Mouse (Mus musculus) hindbrain, embryonic 15.5 days (tissue): Measurements from ENCODE around the gene Ewsr1. TPM values are rescaled to one million over a fixed set of nuclear protein-coding genes. Genes with fewer than 3 reads are reported as not detected.

Source experiments
- ATAC-seq: fragments of 200-750 bp; cut with Nextera tagmentation; 2 replicates; pipeline ENCODE4 v1.8.0; 2017; ENCODE audit warnings: low read depth, moderate number of reproducible peaks, moderate TSS enrichment; ENCODE audit not compliant: low FRiP score
- H3K27ac ChIP-seq: fragments of 300-500 bp; sonication (generic); replicated peaks from 2 replicates; pipeline ENCODE4 v1.5.1; 2015; ENCODE audit warnings: mild to moderate bottlenecking, inconsistent platforms
- H3K27me3 ChIP-seq: fragments of 300-500 bp; sonication (generic); 2 replicates; pipeline ENCODE4 v1.6.1; 2015; ENCODE audit warnings: control low read depth, inconsistent platforms
- H3K36me3 ChIP-seq: fragments of 300-500 bp; sonication (generic); 2 replicates; pipeline ENCODE4 v1.6.1; 2015; ENCODE audit warnings: control low read depth, inconsistent platforms
- H3K4me1 ChIP-seq: fragments of 300-500 bp; sonication (generic); replicated peaks from 2 replicates; pipeline ENCODE4 v1.6.1; 2015; ENCODE audit warnings: control low read depth, inconsistent platforms
- H3K4me2 ChIP-seq: fragments of 300-500 bp; sonication (generic); 2 replicates; pipeline ENCODE4 v1.6.1; 2015; ENCODE audit warnings: moderate library complexity, mild to moderate bottlenecking, inconsistent platforms
- H3K4me3 ChIP-seq: fragments of 300-500 bp; sonication (generic); 2 replicates; pipeline ENCODE4 v1.5.1; 2015; ENCODE audit warnings: mild to moderate bottlenecking, inconsistent platforms
- H3K9ac ChIP-seq: fragments of 300-500 bp; sonication (generic); 2 replicates; pipeline ENCODE4 v1.6.1; 2015; ENCODE audit warnings: inconsistent platforms
- H3K9me3 ChIP-seq: fragments of 300-500 bp; sonication (generic); 2 replicates; pipeline ENCODE4 v1.6.1; 2016; ENCODE audit warnings: control low read depth, inconsistent platforms
- WGBS: fragments of 180-500 bp; shearing (Covaris S2); methylation state at CpG from one replicate; pipeline ENCODE4 v1.1.7; 2015; 5-methylcytosine and 5-hydroxymethylcytosine counted together
- polyA plus RNA-seq: library from polyadenylated mRNA; unstranded; fragments of >200 nt; fragmentation: Nextera tagmentation; extraction: Ambion mirVana; gene quantifications from 2 replicates; pipeline ENCODE4 v1.2.1, GENCODE M21; 2015

Gene Ewsr1
- polyA plus RNA-seq, 1 experiment from 2014 or later, result 564 TPM

GRCm38 (mm10) chr11:5062860-5063505, 36.1 kb downstream of the Ewsr1 start:
- Histone ChIP-seq H3K4me1 (peaks cover 53% of the 10 kb centered on the region), H3K4me2 (peak overlapping the region; percentile 99; the same call in 1 of the 2 replicates)

GRCm38 (mm10) chr11:5062326-5062725, 36.7 kb downstream of the Ewsr1 start:
- no peak for ATAC-seq
- Histone ChIP-seq H3K4me3 (peak overlapping the region; percentile 28), H3K36me3 (no peaks in the 10 kb centered on the region; the same call in 1 of the 2 replicates), H3K27ac (no peak overlapping the region), H3K4me2 (peak overlapping the region; percentile 52), H3K27me3 (peaks cover 57% of the 10 kb centered on the region), H3K9me3 (no peaks in the 10 kb centered on the region), H3K9ac (no peak overlapping the region), H3K4me1 (peaks cover 57% of the 10 kb centered on the region)
- 20% methylated on average over 13 of the region's 13 CpGs for WGBS

More at GRCm38 (mm10) chr11:5062860-5063505, 36.1 kb downstream of the Ewsr1 start:
- Histone ChIP-seq H3K27me3 (peaks cover 53% of the 10 kb centered on the region), H3K27ac (no peak overlapping the region), H3K9me3 (no peaks in the 10 kb centered on the region), H3K36me3 (peaks cover 2% of the 10 kb centered on the region), H3K9ac (no peak overlapping the region), H3K4me3 (peak overlapping the region; percentile 97)
- WGBS, result 67% methylated on average over 13 of the region's 13 CpGs
- no peak for ATAC-seq

- Histone ChIP-seq H3K9ac (0 out of 2 replicates have a peak overlapping the region, but pooled peaks have one; percentile 10), H3K9me3 (no peaks in the 10 kb centered on the region), H3K27me3 (peaks cover 64% of the 10 kb centered on the region), H3K4me2 (peak overlapping the region; percentile 52), H3K4me3 (peak overlapping the region; percentile 28), H3K4me1 (peaks cover 57% of the 10 kb centered on the region), H3K27ac (no peak overlapping the region), H3K36me3 (no peaks in the 10 kb centered on the region; the same call in 1 of the 2 replicates)
- 4% methylated on average over 57 of the region's 62 CpGs for WGBS
- ATAC-seq, result no peak
These were observed 37.5 kb downstream of the Ewsr1 start for GRCm38 (mm10) chr11:5061413-5062139.

- Histone ChIP-seq H3K36me3 (no peaks in the 10 kb centered on the region; the same call in 1 of the 2 replicates), H3K27ac (no peak overlapping the region), H3K9me3 (no peaks in the 10 kb centered on the region), H3K4me3 (peak overlapping the region; percentile 28; the same call in 1 of the 2 replicates), H3K27me3 (peaks cover 69% of the 10 kb centered on the region), H3K4me1 (peaks cover 62% of the 10 kb centered on the region), H3K4me2 (peak overlapping the region; percentile 52), H3K9ac (no peak overlapping the region)
- ATAC-seq, result no peak
- WGBS, result 54% methylated on average over 27 of the region's 28 CpGs
These were observed 38.2 kb downstream of the Ewsr1 start for GRCm38 (mm10) chr11:5060756-5061412.

- no peak overlapping the region for H3K4me3 ChIP-seq
- ATAC-seq, result no peak
- H3K36me3 ChIP-seq, result no peaks in the 10 kb centered on the region; the same call in 1 of the 2 replicates
- H3K27ac ChIP-seq, result no peak overlapping the region
- H3K9ac ChIP-seq, result no peak overlapping the region
- WGBS, result 11% methylated on average over 27 of the region's 27 CpGs
- no peaks in the 10 kb centered on the region for H3K9me3 ChIP-seq
- H3K27me3 ChIP-seq, result peaks cover 75% of the 10 kb centered on the region
- H3K4me2 ChIP-seq, result no peak overlapping the region
- H3K4me1 ChIP-seq, result peaks cover 61% of the 10 kb centered on the region
These were observed 39.3 kb downstream of the Ewsr1 start for GRCm38 (mm10) chr11:5059704-5060156.

GRCm38 (mm10) chr11:5059230-5059629, 39.8 kb downstream of the Ewsr1 start:
- no peak for ATAC-seq
- peaks cover 74% of the 10 kb centered on the region for H3K27me3 ChIP-seq
- peaks cover 56% of the 10 kb centered on the region for H3K4me1 ChIP-seq

GRCm38 (mm10) chr11:5058783-5059182, 40.3 kb downstream of the Ewsr1 start:
- no peak overlapping the region for H3K9ac ChIP-seq
- ATAC-seq, result no peak
- no peak overlapping the region for H3K4me3 ChIP-seq
- 34% methylated on average over 9 of the region's 9 CpGs for WGBS
- H3K27ac ChIP-seq, result no peak overlapping the region
- peaks cover 51% of the 10 kb centered on the region for H3K4me1 ChIP-seq
- no peaks in the 10 kb centered on the region for H3K9me3 ChIP-seq
- H3K27me3 ChIP-seq, result peaks cover 70% of the 10 kb centered on the region
- no peaks in the 10 kb centered on the region; the same call in 1 of the 2 replicates for H3K36me3 ChIP-seq
- H3K4me2 ChIP-seq, result no peak overlapping the region

More at GRCm38 (mm10) chr11:5059230-5059629, 39.8 kb downstream of the Ewsr1 start:
- Histone ChIP-seq H3K9me3 (no peaks in the 10 kb centered on the region), H3K9ac (no peak overlapping the region), H3K4me3 (no peak overlapping the region), H3K36me3 (no peaks in the 10 kb centered on the region; the same call in 1 of the 2 replicates), H3K27ac (no peak overlapping the region), H3K4me2 (no peak overlapping the region)
- 28% methylated on average over 14 of the region's 14 CpGs for WGBS

- H3K4me1 ChIP-seq, result peaks cover 44% of the 10 kb centered on the region
- no peaks in the 10 kb centered on the region; the same call in 1 of the 2 replicates for H3K36me3 ChIP-seq
- H3K4me2 ChIP-seq, result peak within 1 kb of the TSS; percentile 85
- H3K9me3 ChIP-seq, result no peaks in the 10 kb centered on the region
- ATAC-seq, result 0 out of 2 replicates have a peak, but pooled peaks have one; percentile 1
- 2% methylated on average over 77 of the region's 77 CpGs for WGBS
- peak within 1 kb of the TSS; percentile 41 for H3K9ac ChIP-seq
- H3K4me3 ChIP-seq, result peak within 1 kb of the TSS; percentile 40
- H3K27ac ChIP-seq, result no peak within 1 kb of the TSS
- H3K27me3 ChIP-seq, result peaks cover 64% of the 10 kb centered on the region
These were observed 41.0 kb downstream of the Ewsr1 start, which contains the start of gene Rasl10a for GRCm38 (mm10) chr11:5057856-5058641. TSS of gene Rasl10a (plus strand) at chr11:5058128.

- Histone ChIP-seq H3K27ac (no peak overlapping the region), H3K4me1 (peaks cover 38% of the 10 kb centered on the region), H3K4me3 (peak overlapping the region; percentile 40), H3K27me3 (peaks cover 59% of the 10 kb centered on the region), H3K36me3 (no peaks in the 10 kb centered on the region; the same call in 1 of the 2 replicates), H3K4me2 (peak overlapping the region; percentile 85), H3K9ac (peak overlapping the region; percentile 41; the same call in 1 of the 2 replicates), H3K9me3 (no peaks in the 10 kb centered on the region)
- ATAC-seq, result no peak
- WGBS, result 15% methylated on average over 8 of the region's 8 CpGs
These were observed 41.6 kb downstream of the Ewsr1 start for GRCm38 (mm10) chr11:5057541-5057855.

- WGBS, result 54% methylated on average over 8 of the region's 8 CpGs
- no peaks in the 10 kb centered on the region; the same call in 1 of the 2 replicates for H3K36me3 ChIP-seq
- no peak overlapping the region for H3K9ac ChIP-seq
- no peak overlapping the region for H3K4me2 ChIP-seq
- H3K27ac ChIP-seq, result no peak overlapping the region
- H3K4me1 ChIP-seq, result peaks cover 34% of the 10 kb centered on the region
- no peak overlapping the region for H3K4me3 ChIP-seq
- H3K27me3 ChIP-seq, result peaks cover 55% of the 10 kb centered on the region
- no peak for ATAC-seq
- no peaks in the 10 kb centered on the region for H3K9me3 ChIP-seq
These were observed 42.0 kb downstream of the Ewsr1 start for GRCm38 (mm10) chr11:5057064-5057463.
